Mouse (Mus musculus) frontal cortex, postnatal 36 days (tissue): ENCODE measurements at regions not wholly inside any gene's neighbourhood (a gene's known extent, or its start where the extent isn't known, plus 50 kb on each side); places are given as distances from the start of the nearest gene placed in this dataset.

ENCODE experiments used
- DNase-seq, 2 experiments: peaks; one replicate each; pipeline ENCODE4 v3.0.0; 2022; ENCODE audit warnings: low spot score in 2 of 2

DNA sequence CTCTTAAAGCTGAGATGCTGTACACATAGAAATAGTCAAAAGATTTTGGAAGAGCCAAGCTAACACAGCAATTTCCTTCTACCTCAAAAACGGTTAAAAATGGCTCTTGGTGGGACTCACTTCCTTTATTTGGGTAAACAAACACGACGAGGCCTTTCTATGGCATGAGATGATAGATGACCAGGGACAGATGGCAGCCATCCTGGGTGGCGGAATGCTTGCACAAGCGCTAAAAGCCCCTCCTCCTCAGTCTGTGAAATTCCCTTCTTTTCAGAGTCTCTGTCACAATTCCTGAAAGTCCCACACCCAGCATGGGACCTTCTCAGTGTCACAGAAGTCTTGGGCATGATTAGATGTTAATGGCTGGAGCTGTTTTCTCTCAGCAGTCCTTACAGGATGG lies 59.3 kb upstream of the Ado start:
- no peak for DNase-seq

DNA sequence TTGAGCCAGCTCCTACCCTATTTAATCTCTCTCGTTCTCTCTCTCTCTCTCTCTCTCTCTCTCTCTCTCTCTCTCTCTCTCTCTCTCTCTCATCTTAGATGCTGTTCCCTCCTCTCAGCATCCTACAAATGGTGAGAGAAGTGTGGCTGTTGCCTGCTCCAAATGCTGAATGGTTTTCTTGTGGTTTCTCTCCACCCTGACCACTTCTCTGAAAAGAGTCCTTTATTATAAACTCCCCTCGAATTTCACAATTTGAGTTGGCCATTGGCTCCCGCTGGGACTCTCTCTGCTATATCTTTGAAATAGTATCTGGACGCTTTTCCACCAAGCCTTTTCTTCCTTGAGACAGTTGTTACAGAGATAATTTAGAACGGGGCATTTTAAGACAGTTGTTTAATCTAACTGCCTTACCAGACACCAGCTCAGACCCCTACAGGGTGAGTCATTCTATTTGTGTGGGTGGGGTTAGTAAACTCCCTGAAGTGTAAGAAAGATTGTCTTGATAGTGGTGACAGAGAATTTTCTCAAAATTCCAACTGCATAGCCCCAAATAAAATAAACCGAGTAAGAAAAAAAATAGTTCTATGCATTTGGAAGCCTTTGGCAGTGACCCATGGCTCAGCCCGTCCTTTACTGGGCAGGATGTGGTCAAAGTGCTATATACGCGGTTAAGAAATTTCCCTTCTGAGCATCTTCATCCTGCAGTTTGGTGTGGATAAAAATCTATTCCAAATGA lies 58.7 kb upstream of the Ado start:
- DNase-seq = no peak

GRCm38 (mm10) chr10:67606739-67607138 lies 58.0 kb upstream of the Ado start:
- no peak for DNase-seq

GRCm38 (mm10) chr10:67599390-67599789 lies 50.6 kb upstream of the Ado start:
- DNase-seq = no peak

GRCm38 (mm10) chr10:67598590-67599047 lies 49.9 kb upstream of the Ado start:
- DNase-seq = no peak
